8 mouse cellular contexts compared by ENCODE assay signal in the genomic region with DNA sequence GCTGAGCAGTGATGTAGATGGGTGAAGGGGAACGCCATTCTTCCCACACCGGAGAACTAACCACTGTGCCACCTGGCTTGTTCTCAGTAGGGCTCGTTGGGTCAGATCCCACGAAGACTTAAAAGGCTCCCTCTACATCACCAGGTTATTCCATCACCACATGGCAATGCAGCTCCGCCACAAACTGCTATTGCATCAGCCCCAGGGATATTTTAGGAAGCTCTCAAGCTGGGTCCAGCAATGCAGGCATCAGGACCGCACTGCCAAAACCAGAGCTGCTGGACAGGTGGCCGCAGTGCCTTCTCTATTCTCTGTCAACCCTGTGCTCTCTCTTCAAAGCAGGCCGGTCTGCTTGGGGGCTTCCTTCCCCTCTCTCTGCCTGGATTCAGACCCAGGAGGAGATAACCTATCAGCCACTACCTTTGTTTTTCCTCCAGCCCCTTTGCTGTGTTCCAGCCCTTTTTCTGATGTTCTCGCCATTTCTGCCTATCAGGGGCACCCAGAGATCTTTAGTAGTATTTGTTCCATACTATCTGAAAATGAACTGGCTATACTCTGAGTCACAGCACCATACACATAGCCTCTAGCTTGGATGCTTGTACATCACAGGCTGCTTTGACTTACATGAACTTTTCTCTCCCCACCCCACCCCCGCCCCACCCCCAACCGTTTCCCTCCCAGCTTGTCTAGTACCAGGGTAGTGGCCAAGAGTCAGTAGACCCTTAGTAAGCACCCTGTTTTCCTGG.
A peak's percentile ranks its signal among the peaks of the same experiment; 100 is the strongest.
DNase-seq lines count a peak whose midpoint lies in the region; ATAC-seq lines count a peak whose summit lies in the region.

No protein-coding gene starts in this region.

- DNase-seq in heart, adult 11 months, result peak; percentile 95
- DNase-seq in heart, postnatal 25 days (ENCODE audit: low spot score), result no peak
- peak; percentile 69 for DNase-seq in cerebellum, adult 11-12 months
- peak; percentile 25 for DNase-seq in gastrocnemius, postnatal 10 days
- no peak for DNase-seq in spleen, postnatal 36 days (ENCODE audit: low spot score in 2 of 2)
- DNase-seq in natural killer cell, adult 2 months (ENCODE audit: low spot score in 2 of 2), result no peak

- ATAC-seq in intestine, embryonic 15.5 days, result no peak
- no peak for ATAC-seq in midbrain, embryonic 13.5 days

- no peak overlapping the region for H3K4me2 ChIP-seq in intestine, embryonic 15.5 days (replicated peaks)
- H3K4me2 ChIP-seq in midbrain, embryonic 13.5 days (replicated peaks), result 0 out of 2 replicates have a peak overlapping the region, but pooled peaks have one; percentile 79

- no peaks in the 10 kb centered on the region for H3K27me3 ChIP-seq in intestine, embryonic 15.5 days (replicated peaks)
- H3K27me3 ChIP-seq in midbrain, embryonic 13.5 days, result no peaks in the 10 kb centered on the region

- H3K27ac ChIP-seq in intestine, embryonic 15.5 days, result peak overlapping the region; percentile 98
- H3K27ac ChIP-seq in midbrain, embryonic 13.5 days, result peak overlapping the region; percentile 98

- H3K9me3 ChIP-seq in intestine, embryonic 15.5 days, result no peaks in the 10 kb centered on the region
- H3K9me3 ChIP-seq in midbrain, embryonic 13.5 days, result no peaks in the 10 kb centered on the region

- H3K36me3 ChIP-seq in intestine, embryonic 15.5 days, result no peaks in the 10 kb centered on the region
- no peaks in the 10 kb centered on the region for H3K36me3 ChIP-seq in midbrain, embryonic 13.5 days

- no peak overlapping the region for H3K4me3 ChIP-seq in intestine, embryonic 15.5 days (replicated peaks)
- no peak overlapping the region for H3K4me3 ChIP-seq in midbrain, embryonic 13.5 days (replicated peaks)

- no peak overlapping the region for H3K9ac ChIP-seq in intestine, embryonic 15.5 days
- 0 out of 2 replicates have a peak overlapping the region, but pooled peaks have one; percentile 36 for H3K9ac ChIP-seq in midbrain, embryonic 13.5 days (replicated peaks)

- peaks cover 17% of the 10 kb centered on the region for H3K4me1 ChIP-seq in intestine, embryonic 15.5 days (replicated peaks)
- H3K4me1 ChIP-seq in midbrain, embryonic 13.5 days (replicated peaks), result peaks cover 61% of the 10 kb centered on the region

- intact Hi-C loops in heart, postnatal 25 days (cut with DNase I), result loop anchor here (1.0 to 10.0 kb wide), 5 partner anchors 49 to 435 kb away; a partner anchor contains a TSS

- 70% methylated on average over 11 of the region's 11 CpGs for WGBS in intestine, embryonic 15.5 days
- 65% methylated on average over 11 of the region's 11 CpGs for WGBS in midbrain, embryonic 13.5 days

Comparison
In these comparisons a context has a peak if more than half of its experiments do, and no peak if none do; other contexts are left out.
1. DNase-seq: peak in heart, adult 11 months (single experiment), cerebellum, adult 11-12 months (single experiment) and gastrocnemius, postnatal 10 days (single experiment); none in heart, postnatal 25 days (single experiment), spleen, postnatal 36 days (0 of 2) and natural killer cell, adult 2 months (0 of 2).